Mouse (Mus musculus): ENCODE data around the gene Cacna1c. TPM values are rescaled to one million over a fixed set of nuclear protein-coding genes. Genes with fewer than 3 reads are reported as not detected.

Cacna1c gene
- polyA plus RNA-seq, 1 experiment from 2014 or later, result 44.0 TPM

GRCm38 (mm10) chr6:118828187-118828586 is 368.0 kb downstream of the Cacna1c start:
- Histone ChIP-seq H3K4me3 (ENCODE audit: low read depth, low read length) (no peak overlapping the region), H3K4me2 (no peak overlapping the region), H3K9me3 (replicated peaks; ENCODE audit: control insufficient read depth, low read length) (no peaks in the 10 kb centered on the region), H3K27me3 (ENCODE audit: control insufficient read depth, insufficient read depth, low read length) (no peaks in the 10 kb centered on the region), H3K27ac (ENCODE audit: low read depth, low read length) (no peak overlapping the region), H3K9ac (ENCODE audit: low read depth, low read length) (no peak overlapping the region), H3K4me1 (ENCODE audit: control insufficient read depth, insufficient read depth, low read length) (peaks cover 31% of the 10 kb centered on the region), H3K36me3 (ENCODE audit: control insufficient read depth, insufficient read depth, low read length) (no peaks in the 10 kb centered on the region)
- 65% methylated on average over 4 of the region's 4 CpGs for WGBS (ENCODE audit: insufficient replicate concordance)
- ATAC-seq (replicated peaks; ENCODE audit: insufficient number of reproducible peaks, low FRiP score, low TSS enrichment), result no peak

- peaks cover 31% of the 10 kb centered on the region for H3K4me1 ChIP-seq (ENCODE audit: control insufficient read depth, insufficient read depth, low read length)
- H3K27ac ChIP-seq (ENCODE audit: low read depth, low read length), result no peak overlapping the region
- H3K9me3 ChIP-seq (replicated peaks; ENCODE audit: control insufficient read depth, low read length), result no peaks in the 10 kb centered on the region
- H3K4me3 ChIP-seq (ENCODE audit: low read depth, low read length), result no peak overlapping the region
- no peak for ATAC-seq (replicated peaks; ENCODE audit: insufficient number of reproducible peaks, low FRiP score, low TSS enrichment)
- no peak overlapping the region for H3K4me2 ChIP-seq
- no peaks in the 10 kb centered on the region for H3K36me3 ChIP-seq (ENCODE audit: control insufficient read depth, insufficient read depth, low read length)
- no peak overlapping the region for H3K9ac ChIP-seq (ENCODE audit: low read depth, low read length)
- WGBS (ENCODE audit: insufficient replicate concordance), result 55% methylated on average over 8 of the region's 8 CpGs
- no peaks in the 10 kb centered on the region for H3K27me3 ChIP-seq (ENCODE audit: control insufficient read depth, insufficient read depth, low read length)
Observed at GRCm38 (mm10) chr6:118827560-118827959, 368.7 kb downstream of the Cacna1c start.

DNA sequence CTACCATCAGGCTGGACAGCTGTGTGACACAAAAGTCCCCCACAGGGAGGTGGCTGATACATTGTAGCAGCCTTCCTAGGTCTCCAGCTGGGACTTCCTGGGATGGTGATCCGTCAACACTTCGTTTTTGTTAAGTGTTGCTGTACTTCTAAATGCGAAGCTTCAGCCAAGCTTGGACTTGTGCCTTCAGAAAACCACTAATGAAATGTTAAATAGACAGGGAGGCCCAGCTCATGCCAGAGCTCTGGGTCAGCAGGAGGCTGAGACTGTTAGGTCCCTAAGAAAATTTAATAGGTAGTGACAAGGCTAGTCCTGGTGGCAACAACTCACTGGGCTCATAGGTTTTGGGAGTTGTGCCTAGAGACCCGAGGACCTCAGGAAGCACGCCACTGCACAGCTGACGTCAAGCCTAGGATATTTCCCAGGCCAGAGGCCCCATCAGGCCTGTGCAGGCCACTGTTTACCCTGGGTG is 370.8 kb downstream of the Cacna1c start:
- WGBS (ENCODE audit: insufficient replicate concordance), result 37% methylated on average over 6 of the region's 6 CpGs
- H3K9ac ChIP-seq (ENCODE audit: low read depth, low read length), result no peak overlapping the region
- ATAC-seq (replicated peaks; ENCODE audit: insufficient number of reproducible peaks, low FRiP score, low TSS enrichment), result no peak
- no peaks in the 10 kb centered on the region for H3K27me3 ChIP-seq (ENCODE audit: control insufficient read depth, insufficient read depth, low read length)
- no peak overlapping the region for H3K27ac ChIP-seq (ENCODE audit: low read depth, low read length)
- H3K4me2 ChIP-seq, result no peak overlapping the region
- H3K36me3 ChIP-seq (ENCODE audit: control insufficient read depth, insufficient read depth, low read length), result no peaks in the 10 kb centered on the region
- no peak overlapping the region for H3K4me3 ChIP-seq (ENCODE audit: low read depth, low read length)
- no peaks in the 10 kb centered on the region for H3K9me3 ChIP-seq (replicated peaks; ENCODE audit: control insufficient read depth, low read length)
- peaks cover 42% of the 10 kb centered on the region for H3K4me1 ChIP-seq (ENCODE audit: control insufficient read depth, insufficient read depth, low read length)

GRCm38 (mm10) chr6:118821536-118821935 is 374.7 kb downstream of the Cacna1c start:
- ATAC-seq (replicated peaks; ENCODE audit: insufficient number of reproducible peaks, low FRiP score, low TSS enrichment), result no peak

GRCm38 (mm10) chr6:118819657-118820056 is 376.6 kb downstream of the Cacna1c start:
- Histone ChIP-seq H3K9ac (ENCODE audit: low read depth, low read length) (no peak overlapping the region), H3K4me3 (ENCODE audit: low read depth, low read length) (no peak overlapping the region), H3K4me1 (ENCODE audit: control insufficient read depth, insufficient read depth, low read length) (peaks cover 36% of the 10 kb centered on the region), H3K4me2 (peak overlapping the region; percentile 11; the same call in 1 of the 2 replicates), H3K36me3 (ENCODE audit: control insufficient read depth, insufficient read depth, low read length) (no peaks in the 10 kb centered on the region), H3K27ac (ENCODE audit: low read depth, low read length) (peak overlapping the region; percentile 54; the same call in 1 of the 2 replicates), H3K27me3 (ENCODE audit: control insufficient read depth, insufficient read depth, low read length) (no peaks in the 10 kb centered on the region), H3K9me3 (replicated peaks; ENCODE audit: control insufficient read depth, low read length) (no peaks in the 10 kb centered on the region)
- peak; percentile 56; the same call in 1 of the 2 replicates for ATAC-seq (replicated peaks; ENCODE audit: insufficient number of reproducible peaks, low FRiP score, low TSS enrichment)
- 43% methylated on average over 7 of the region's 7 CpGs for WGBS (ENCODE audit: insufficient replicate concordance)

More at GRCm38 (mm10) chr6:118821536-118821935, 374.7 kb downstream of the Cacna1c start:
- WGBS (ENCODE audit: insufficient replicate concordance), result 89% methylated on average over 5 of the region's 5 CpGs
- no peak overlapping the region for H3K4me3 ChIP-seq (ENCODE audit: low read depth, low read length)
- H3K9ac ChIP-seq (ENCODE audit: low read depth, low read length), result no peak overlapping the region
- H3K4me2 ChIP-seq, result no peak overlapping the region
- H3K4me1 ChIP-seq (ENCODE audit: control insufficient read depth, insufficient read depth, low read length), result peaks cover 53% of the 10 kb centered on the region
- no peak overlapping the region for H3K27ac ChIP-seq (ENCODE audit: low read depth, low read length)
- H3K36me3 ChIP-seq (ENCODE audit: control insufficient read depth, insufficient read depth, low read length), result no peaks in the 10 kb centered on the region
- H3K27me3 ChIP-seq (ENCODE audit: control insufficient read depth, insufficient read depth, low read length), result no peaks in the 10 kb centered on the region
- no peaks in the 10 kb centered on the region for H3K9me3 ChIP-seq (replicated peaks; ENCODE audit: control insufficient read depth, low read length)

DNA sequence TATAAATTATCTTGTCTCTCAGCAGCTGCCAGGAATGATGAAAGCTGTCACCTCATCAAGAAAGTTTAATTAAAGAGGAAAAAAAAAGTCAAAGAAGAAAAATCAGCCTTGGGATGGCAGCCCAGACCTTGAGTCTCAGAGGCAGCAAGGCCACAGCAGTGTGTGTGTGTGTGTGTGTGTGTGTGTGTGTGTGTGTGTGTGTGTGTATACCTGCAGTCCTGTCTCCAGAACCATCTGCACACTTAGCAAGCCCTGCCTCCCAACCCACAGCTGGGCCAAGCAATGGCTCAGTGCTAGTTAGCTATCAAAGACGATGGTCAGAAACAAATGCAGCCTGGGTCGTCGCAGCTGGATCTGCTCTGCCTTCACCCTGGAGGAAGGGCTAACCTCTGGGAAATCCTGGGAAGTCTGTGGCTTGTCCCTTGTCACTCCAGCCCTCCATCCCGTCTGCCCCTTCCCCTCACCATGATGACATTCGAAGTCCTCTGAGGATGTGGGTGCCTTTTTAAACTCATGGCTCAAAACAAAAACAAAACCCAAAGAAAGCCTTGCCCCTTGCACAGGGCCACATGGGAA is 378.2 kb downstream of the Cacna1c start:
- H3K27ac ChIP-seq (ENCODE audit: low read depth, low read length), result no peak overlapping the region
- H3K36me3 ChIP-seq (ENCODE audit: control insufficient read depth, insufficient read depth, low read length), result no peaks in the 10 kb centered on the region
- no peak overlapping the region for H3K4me2 ChIP-seq
- H3K9ac ChIP-seq (ENCODE audit: low read depth, low read length), result no peak overlapping the region
- ATAC-seq (replicated peaks; ENCODE audit: insufficient number of reproducible peaks, low FRiP score, low TSS enrichment), result no peak
- no peaks in the 10 kb centered on the region for H3K27me3 ChIP-seq (ENCODE audit: control insufficient read depth, insufficient read depth, low read length)
- 45% methylated on average over 5 of the region's 5 CpGs for WGBS (ENCODE audit: insufficient replicate concordance)
- peaks cover 38% of the 10 kb centered on the region for H3K4me1 ChIP-seq (ENCODE audit: control insufficient read depth, insufficient read depth, low read length)
- no peaks in the 10 kb centered on the region for H3K9me3 ChIP-seq (replicated peaks; ENCODE audit: control insufficient read depth, low read length)
- H3K4me3 ChIP-seq (ENCODE audit: low read depth, low read length), result no peak overlapping the region

DNA sequence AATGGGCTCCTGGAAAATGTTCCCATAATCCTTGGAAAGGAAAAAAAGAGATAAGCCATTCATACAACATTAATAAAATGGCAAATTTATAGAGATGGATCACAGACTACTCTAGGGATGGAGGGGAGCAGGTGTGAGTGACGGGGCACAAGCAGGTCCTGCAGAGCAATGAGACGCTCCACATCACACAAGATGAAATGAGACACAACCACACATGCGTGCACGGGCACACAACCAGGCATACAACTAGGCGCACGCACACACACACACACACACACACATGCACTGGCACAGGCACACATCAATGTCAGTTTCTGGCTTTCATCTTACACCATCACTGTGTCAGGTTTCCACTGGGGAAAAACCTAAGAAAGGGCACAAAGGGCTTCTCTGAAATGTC is 380.0 kb downstream of the Cacna1c start:
- Histone ChIP-seq H3K9me3 (replicated peaks; ENCODE audit: control insufficient read depth, low read length) (no peaks in the 10 kb centered on the region), H3K4me3 (ENCODE audit: low read depth, low read length) (no peak overlapping the region), H3K4me1 (ENCODE audit: control insufficient read depth, insufficient read depth, low read length) (peaks cover 28% of the 10 kb centered on the region), H3K4me2 (no peak overlapping the region), H3K27ac (ENCODE audit: low read depth, low read length) (no peak overlapping the region), H3K36me3 (ENCODE audit: control insufficient read depth, insufficient read depth, low read length) (no peaks in the 10 kb centered on the region), H3K9ac (ENCODE audit: low read depth, low read length) (no peak overlapping the region), H3K27me3 (ENCODE audit: control insufficient read depth, insufficient read depth, low read length) (no peaks in the 10 kb centered on the region)
- no peak for ATAC-seq (replicated peaks; ENCODE audit: insufficient number of reproducible peaks, low FRiP score, low TSS enrichment)
- 90% methylated on average over 6 of the region's 6 CpGs for WGBS (ENCODE audit: insufficient replicate concordance)

DNA sequence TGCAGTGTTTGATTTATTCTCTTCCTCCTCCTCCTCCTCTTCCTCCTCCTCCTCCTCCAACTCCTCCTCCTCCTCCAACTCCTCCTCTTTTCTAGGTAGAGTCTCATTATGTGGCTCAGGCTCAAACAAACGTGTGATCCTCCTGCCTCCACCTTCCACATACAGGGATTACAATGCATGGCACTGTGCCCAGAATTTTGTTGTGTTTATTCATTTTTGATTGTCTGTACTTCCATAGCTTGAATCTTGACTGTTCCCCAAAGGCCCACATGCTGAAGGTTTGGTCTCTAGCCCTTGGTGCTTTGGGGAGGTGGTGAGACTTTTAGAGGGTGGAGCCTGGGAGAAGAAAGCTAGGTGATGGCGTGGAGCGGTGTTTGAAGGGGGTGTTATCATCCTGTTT is 383.7 kb downstream of the Cacna1c start:
- Histone ChIP-seq H3K27me3 (ENCODE audit: control insufficient read depth, insufficient read depth, low read length) (no peaks in the 10 kb centered on the region), H3K9me3 (replicated peaks; ENCODE audit: control insufficient read depth, low read length) (no peaks in the 10 kb centered on the region), H3K4me1 (ENCODE audit: control insufficient read depth, insufficient read depth, low read length) (peaks cover 17% of the 10 kb centered on the region), H3K4me2 (no peak overlapping the region), H3K4me3 (ENCODE audit: low read depth, low read length) (no peak overlapping the region), H3K27ac (ENCODE audit: low read depth, low read length) (no peak overlapping the region), H3K9ac (ENCODE audit: low read depth, low read length) (no peak overlapping the region), H3K36me3 (ENCODE audit: control insufficient read depth, insufficient read depth, low read length) (no peaks in the 10 kb centered on the region)
- WGBS (ENCODE audit: insufficient replicate concordance), result 68% methylated on average over 3 of the region's 3 CpGs
- ATAC-seq (replicated peaks; ENCODE audit: insufficient number of reproducible peaks, low FRiP score, low TSS enrichment), result no peak

DNA sequence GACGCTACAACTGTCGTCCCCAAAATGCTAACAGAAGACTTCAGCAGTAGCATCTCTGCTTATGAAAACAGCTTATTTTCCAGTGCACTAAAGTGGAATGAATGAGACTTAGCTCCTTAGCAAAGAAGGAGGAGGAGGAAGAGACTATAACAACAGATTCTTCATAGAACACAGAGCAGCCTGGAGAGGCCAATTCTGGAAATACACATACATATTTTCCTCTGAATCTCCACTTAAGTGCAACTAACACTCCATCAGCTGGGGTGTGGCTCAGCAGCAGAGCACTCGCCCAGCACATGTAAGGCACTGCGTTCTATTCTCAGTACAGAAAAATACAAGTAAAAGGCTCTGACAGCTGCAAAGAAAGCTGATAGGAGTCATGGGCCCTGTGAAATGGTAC is 384.2 kb downstream of the Cacna1c start:
- no peaks in the 10 kb centered on the region for H3K27me3 ChIP-seq (ENCODE audit: control insufficient read depth, insufficient read depth, low read length)
- no peak for ATAC-seq (replicated peaks; ENCODE audit: insufficient number of reproducible peaks, low FRiP score, low TSS enrichment)
- no peaks in the 10 kb centered on the region for H3K9me3 ChIP-seq (replicated peaks; ENCODE audit: control insufficient read depth, low read length)
- H3K4me1 ChIP-seq (ENCODE audit: control insufficient read depth, insufficient read depth, low read length), result peaks cover 17% of the 10 kb centered on the region
- no peak overlapping the region for H3K9ac ChIP-seq (ENCODE audit: low read depth, low read length)
- no peak overlapping the region for H3K27ac ChIP-seq (ENCODE audit: low read depth, low read length)
- H3K4me2 ChIP-seq, result no peak overlapping the region
- 74% methylated on average over 4 of the region's 4 CpGs for WGBS (ENCODE audit: insufficient replicate concordance)
- no peaks in the 10 kb centered on the region for H3K36me3 ChIP-seq (ENCODE audit: control insufficient read depth, insufficient read depth, low read length)
- H3K4me3 ChIP-seq (ENCODE audit: low read depth, low read length), result no peak overlapping the region

Measured in heart, embryonic 11.5 days (tissue).